Mouse (Mus musculus): ENCODE data around the gene Cfap97d2. TPM values are rescaled to one million over a fixed set of nuclear protein-coding genes. Genes with fewer than 3 reads are reported as not detected.

Gene Cfap97d2
- total RNA-seq (2023), result not detected

DNA sequence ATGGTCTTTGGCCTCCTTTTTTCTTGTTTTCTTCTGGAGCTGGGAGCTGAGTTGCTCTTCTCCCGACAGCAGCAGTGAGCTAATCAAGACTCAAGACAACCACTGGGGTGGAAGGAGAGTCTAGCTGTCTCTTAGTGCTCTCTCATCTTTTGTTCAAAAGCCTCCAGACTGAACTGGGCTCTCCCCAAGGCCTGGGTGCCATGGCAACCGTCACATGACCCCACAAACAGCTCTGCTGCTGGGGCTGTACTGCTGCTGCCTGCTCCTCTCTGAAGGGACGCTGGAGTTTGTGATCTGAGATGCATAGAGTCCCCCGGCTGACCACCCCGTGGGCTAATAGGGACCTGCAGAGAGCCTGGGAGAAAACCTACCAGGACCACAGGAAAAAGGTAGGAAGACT is at the start of gene Cfap97d2:
TSS of gene Cfap97d2 (plus strand) at position 222 of the 400 bp plus-strand sequence.

DNA sequence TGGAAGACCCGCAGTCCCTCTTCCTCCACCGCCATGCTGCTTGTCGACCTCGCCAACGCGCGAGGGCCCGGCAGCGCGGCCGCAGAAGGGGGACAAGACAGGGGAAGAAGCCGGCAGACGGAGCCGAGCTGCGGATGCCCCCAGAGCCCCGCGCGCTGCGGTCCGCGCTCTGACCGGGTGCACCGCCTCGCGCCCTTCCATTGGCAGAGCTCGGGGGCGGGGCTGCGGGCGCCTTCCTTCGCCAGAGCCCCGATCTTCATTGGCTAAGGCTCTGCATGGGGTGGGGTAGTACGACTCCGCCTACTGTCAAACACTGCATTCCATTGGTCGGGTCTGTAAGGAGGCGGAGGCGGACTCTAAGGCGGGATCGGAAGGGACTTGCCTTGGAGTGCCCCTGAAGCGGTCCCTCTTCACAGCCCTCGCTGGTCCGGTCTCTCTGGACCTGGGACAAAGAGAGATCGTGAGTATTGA is 28.2 kb upstream of the Cfap97d2 start, which contains the start of gene Rasa3:
TSS of gene Rasa3 (minus strand) at position 191 of the 471 bp plus-strand sequence.

DNA sequence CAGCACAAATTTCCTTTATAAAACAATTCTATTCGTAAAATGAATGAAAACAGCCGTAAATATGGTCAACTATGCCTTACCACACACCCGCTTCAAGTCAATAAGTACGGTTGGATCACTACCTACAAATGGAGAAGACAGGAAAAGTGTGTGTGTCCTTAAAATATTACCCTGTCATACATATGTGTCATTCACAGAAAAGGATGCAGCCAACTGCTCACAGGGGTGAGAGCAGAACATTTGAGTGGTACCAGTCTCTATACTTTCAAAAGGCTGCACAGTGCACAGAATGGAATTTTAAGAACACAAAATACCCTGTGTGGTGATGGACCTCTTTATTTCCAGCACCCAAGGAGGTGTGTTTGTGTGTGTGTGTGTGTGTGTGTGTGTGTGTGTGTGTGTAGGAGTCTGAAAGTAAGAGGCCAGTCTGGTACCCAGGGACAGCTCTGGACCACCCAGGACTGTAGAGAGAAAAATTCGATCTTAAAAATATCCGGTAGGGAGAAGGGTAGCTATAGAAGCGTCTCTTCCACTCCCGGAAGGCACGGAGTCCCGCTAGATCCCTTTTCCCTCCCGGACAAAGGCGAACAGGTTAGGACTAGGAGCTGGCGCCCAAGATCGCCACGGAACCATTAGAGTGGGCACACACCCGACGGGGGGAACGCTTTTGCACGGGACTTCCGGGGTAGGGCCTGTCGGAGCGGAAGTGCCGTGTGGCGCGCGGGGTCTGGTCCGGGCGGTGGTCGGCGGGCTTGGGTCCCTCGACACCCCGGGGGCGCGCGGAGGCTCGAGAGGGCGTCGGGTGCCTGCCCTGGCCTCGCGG is 51.5 kb downstream of the Cfap97d2 start, which contains the start of gene Cdc16:
TSS of gene Cdc16 (plus strand) at position 695 of the 823 bp plus-strand sequence.

DNA sequence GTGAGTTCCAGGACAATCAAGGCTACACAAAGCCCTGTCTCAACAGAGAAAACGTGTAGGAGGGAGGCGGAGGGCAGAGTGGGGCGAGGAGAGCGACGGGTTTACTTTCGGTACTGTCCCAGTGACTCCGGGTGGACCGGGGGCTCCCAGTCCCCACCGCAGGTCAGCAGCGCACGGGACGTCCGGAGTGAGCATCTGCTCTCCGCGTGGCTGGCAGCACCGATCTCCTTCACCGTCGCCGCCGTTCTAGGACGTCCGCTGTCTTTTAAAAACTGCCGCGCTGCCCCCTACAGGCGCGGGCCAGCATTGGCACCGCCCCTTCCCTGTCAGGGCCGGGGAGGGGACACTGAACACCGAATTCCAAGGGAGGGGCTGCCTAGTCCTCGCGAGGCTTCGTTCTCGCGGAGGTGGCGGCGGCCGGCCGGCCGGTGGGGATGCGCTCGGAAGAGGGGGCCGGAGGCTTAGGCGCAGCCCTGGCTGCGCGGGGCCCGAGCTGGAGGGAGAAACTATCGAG is 79.6 kb downstream of the Cfap97d2 start, which contains the start of gene Upf3a:
TSS of gene Upf3a (plus strand) at position 366 of the 514 bp plus-strand sequence.

Other genes starting within 250 kb of the Cfap97d2 start
- not detected for gene Gas6, start 211.4 kb upstream of the Cfap97d2 start, total RNA-seq (2023)
- gene 1700029H14Rik, start 143.4 kb upstream of the Cfap97d2 start, total RNA-seq (2023), result 10 to 100 TPM in 1 of 2 experiments, 1 to 10 TPM in 1; 7.7 to 10.6 TPM
- gene Rasa3, start 28.3 kb upstream of the Cfap97d2 start, total RNA-seq (2023), result 100 to 1,000 TPM; 359 to 374 TPM
- 10 to 100 TPM; 56.5 to 59.2 TPM for gene Cdc16, start 51.8 kb downstream of the Cfap97d2 start, total RNA-seq (2023)
- 10 to 100 TPM; 31.1 to 31.8 TPM for gene Upf3a, start 79.7 kb downstream of the Cfap97d2 start, total RNA-seq (2023)
- gene AF366264, start 132.5 kb downstream of the Cfap97d2 start, total RNA-seq (2023), result not detected
- 10 to 100 TPM; 22.5 to 26.4 TPM for gene Champ1, start 163.8 kb downstream of the Cfap97d2 start, total RNA-seq (2023)
- 1 to 10 TPM; 1.4 to 2.0 TPM for gene Coprs, start 184.4 kb downstream of the Cfap97d2 start, total RNA-seq (2023)

All from B cell, adult 67 days (primary cell).